Mouse (Mus musculus): ENCODE data around the gene Mipep.

The Mipep gene

DNA sequence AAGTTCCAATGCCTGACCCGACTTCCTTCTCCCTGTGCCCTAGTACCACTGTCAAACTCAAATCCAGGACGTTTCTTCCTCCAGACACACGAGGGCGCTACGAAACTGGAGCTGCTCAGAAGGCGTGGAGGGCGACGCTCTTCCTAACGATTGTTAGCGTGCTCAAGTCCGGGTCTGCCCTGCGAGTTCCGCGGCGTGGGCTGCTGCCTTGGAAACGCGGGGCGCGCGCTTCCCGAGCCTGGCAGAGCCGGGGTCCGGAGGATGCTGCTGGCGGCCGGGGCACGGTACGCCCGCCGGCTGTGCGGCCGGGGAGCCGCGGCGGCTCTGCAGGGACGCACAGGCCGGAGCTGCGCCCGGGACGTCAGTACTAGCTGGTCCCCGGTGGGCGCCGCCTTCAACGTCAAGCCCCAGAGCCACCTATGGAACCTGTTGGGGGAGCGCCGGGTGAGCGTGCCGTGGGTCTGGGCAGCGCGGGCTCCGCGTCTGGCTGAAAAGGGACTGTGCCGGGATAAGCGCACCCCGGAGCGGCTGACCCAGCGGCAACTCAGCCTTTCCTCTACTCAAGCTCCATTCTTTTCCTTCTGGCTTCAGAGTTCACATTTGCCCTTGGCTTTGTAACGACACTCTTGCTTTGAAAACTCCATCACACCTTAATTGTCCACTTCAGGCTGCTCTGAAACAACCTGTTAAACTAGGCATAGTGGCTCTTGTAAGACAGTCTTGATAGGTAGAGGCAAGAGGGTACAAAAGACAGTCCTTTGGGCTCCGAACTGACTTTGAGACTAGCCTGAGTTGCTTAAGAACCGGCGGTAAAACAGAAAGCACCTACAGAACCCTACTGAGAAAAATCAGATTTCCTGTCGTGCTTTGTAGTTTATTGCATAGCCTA, at the start of gene Mipep:
Gene Mipep (plus strand): TSS at position 147 of the 889 bp plus-strand sequence.
- peak; percentile 82 for DNase-seq (ENCODE audit: low spot score)

DNA sequence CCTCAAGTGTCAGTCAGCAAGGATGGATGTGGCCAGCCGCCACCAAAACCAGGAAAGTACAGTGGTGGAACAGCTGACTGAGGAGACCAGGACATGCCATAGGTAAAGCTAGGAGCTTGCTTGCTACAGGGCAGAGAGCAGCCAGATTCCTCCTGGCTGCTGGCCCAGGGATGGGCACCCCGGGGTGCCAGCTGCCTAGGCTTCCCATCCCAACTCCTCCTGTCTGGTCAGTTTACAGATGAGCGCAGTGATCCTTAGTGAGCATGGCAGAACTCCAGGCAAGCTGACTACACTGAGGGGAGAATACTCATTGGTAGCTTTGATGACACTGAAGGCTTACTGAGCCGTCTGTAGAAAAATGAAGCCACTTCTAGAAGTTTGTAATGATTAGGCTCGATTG, 49.2 kb upstream of the Mipep start:
- no peak for DNase-seq (ENCODE audit: low spot score)

DNA sequence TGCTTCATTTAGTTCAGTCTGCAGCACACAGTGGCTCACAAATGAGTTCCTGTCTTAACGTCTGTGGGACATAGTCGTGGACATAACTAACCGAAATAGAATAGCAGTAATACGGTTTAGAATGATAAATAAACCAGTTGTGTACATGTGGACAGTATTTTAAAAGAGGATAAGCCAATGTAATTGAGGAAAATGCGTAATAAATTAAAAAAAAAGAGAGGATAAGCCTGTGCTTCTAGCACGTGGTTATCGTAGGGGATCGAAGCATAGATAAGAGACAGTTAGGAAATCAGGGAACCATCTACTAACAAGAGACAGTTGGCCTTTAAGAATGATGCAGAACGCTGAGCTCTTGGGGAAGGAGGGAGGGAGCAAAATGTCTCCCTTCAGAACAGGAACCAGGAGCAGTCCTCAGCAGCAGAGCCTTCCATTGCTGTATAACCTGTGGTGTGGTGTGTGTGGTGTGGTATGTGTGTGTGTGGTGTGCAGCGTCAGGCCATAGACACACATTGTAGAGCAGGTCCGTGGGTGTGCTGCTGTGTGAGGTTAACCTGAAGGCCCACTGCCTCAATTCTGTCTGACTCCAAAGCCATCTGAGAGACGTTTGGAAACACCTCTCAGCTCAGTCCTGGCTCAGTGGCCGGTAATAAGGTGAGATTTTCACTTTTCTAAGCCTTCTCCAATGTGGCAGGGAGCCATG, 48.4 kb upstream of the Mipep start:
- DNase-seq (ENCODE audit: low spot score) = no peak

DNA sequence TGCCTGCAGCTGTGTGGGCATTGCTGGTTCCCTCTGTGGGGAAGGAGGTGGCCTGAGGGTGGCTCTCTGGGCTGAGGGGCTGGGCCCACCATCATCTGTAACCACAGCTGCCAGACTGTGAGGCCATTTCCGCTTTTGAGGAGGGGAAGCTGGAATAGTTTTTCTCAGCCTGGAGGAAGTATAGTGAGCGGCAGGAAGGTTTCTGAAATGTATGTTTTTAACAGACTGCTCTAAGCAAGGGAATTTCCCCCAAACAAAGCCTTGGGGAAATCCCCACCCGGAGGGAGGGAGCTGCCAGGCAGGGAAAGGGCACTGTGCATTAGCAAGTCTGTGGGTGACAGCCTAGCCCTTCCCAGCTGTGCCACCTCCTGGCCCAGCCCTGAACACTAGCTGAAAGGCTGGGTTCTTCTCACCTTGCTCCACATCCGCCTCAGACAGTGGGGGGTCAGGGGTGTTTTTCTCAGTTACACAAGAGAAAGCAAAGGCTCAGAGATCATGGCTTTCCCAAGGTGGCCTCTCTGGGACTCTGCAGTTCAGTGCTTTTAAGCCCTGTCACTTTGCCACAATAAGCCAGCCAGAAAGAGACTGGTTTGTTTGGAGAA, 47.7 kb upstream of the Mipep start:
- no peak for DNase-seq (ENCODE audit: low spot score)

DNA sequence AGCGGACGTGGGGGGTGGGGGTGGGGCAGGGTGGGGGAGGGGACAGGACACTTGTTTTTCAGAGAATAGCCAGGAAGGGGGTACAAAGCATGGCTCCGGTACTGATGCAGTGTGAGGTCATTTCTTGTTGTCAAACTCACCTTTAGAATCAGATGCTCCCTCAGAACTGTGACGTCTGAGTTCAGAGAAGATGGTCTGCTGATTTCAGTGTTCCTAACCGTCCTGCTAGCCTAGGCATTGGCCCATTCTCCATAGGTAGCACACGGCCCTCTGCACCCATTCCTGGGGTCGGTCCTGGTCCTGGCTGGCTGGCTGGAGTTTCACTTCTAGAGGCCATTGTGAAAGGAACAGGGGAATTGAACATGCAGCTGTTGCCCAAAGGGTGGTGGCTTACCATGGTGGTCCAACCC, 47.2 kb upstream of the Mipep start:
- no peak for DNase-seq (ENCODE audit: low spot score)

DNA sequence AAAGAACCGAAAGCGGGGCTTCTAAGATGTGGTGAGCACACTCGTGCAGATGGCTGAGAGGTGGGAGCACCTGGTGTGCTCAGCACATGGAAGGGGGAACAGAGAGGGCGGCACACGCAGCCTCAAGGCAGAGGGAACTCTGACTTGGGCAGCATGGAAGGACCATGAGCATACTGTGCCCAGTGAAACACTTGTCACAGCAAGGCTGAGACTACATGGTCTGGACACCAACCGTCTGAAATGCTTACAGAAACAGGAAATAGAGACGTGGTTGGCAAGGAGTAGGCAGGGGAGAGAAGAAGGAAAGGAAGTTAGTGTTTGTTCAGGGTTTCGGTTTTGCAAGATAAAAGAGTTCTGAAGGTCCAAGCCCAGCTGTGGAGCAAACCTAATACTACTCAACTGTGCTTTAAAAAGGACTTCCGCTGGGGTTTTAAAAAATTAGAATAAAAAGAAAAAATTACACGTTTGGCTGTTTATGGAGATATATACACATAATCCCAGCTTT, 45.9 kb upstream of the Mipep start:
- no peak for DNase-seq (ENCODE audit: low spot score)

DNA sequence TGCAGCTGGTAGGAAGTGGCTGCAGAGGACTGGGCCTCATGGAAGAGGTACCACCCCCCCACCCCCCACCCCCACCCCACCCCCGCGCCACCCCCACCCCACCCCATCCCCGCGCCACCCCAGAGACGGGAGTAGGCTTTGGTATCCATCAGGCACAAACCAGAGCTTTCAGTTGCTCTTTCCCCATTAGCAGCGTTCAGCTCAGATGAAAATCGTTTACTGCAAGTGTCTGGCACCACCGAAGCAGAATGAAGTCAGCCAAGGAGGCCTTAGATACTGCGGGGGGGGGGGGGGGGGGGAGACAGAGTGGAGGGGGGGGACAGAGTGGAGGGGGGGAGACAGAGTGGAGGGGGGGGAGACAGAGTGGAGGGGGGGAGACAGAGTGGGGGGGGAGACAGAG, 45.2 kb upstream of the Mipep start:
- no peak for DNase-seq (ENCODE audit: low spot score)

DNA sequence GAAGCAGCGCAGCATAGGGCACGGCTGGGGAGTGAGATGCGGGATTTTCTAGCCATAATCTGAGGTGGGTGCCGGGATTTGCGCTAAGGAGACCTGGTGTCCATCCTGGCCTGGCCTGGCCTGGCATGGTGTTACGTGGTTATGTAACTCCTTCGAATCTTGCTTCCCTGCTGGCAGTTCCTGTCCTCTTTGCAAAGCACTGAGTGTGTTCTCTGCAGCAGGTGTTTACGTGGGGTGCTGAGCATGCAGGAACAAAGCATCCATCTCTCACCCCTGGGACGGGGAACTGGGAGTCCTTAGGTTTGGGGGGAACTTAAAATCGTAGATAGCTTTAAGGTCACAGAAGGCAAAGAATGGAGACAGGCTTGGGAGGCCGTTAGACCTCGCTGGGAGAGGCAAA, 44.8 kb upstream of the Mipep start:
- no peak for DNase-seq (ENCODE audit: low spot score)

DNA sequence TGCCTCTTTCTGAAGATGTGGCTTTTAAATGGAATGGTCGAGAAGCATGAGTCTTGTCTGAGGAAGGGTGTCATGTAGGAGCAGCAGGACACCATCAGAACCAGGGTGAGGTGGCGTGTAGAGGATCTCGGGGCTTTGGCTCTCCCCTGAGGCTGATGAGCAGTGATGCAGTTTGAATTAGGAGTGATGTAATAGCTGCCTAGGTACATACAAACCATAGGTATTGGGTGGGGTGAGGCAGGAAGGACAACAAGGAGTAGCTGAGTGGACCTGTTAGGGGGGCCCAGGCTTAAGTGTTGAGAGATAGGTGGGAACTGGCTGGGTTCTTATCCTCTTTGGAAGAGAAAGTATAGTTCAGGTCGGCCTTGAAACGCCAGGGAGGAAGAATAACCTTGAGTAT, 43.9 kb upstream of the Mipep start:
- no peak for DNase-seq (ENCODE audit: low spot score)

DNA sequence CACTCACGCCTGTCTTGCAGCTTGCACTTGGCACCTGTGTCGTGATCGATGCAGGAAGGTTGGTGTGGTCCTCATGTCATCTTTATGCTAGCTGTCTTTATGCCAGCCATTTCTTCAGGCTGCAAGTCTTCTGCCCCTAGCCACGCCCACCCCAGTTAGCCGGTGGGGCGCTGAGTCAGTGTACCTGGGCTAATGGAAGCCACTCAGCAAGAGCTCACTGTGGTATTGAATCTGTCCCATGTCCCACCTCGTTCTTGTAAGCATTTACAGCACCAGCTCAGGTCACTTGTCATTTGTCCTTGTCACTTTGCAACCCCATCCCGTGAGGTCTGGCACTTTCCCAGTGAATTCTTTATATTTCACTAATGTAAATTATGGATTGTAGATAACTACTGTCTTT, 43.3 kb upstream of the Mipep start:
- DNase-seq (ENCODE audit: low spot score) = no peak

DNA sequence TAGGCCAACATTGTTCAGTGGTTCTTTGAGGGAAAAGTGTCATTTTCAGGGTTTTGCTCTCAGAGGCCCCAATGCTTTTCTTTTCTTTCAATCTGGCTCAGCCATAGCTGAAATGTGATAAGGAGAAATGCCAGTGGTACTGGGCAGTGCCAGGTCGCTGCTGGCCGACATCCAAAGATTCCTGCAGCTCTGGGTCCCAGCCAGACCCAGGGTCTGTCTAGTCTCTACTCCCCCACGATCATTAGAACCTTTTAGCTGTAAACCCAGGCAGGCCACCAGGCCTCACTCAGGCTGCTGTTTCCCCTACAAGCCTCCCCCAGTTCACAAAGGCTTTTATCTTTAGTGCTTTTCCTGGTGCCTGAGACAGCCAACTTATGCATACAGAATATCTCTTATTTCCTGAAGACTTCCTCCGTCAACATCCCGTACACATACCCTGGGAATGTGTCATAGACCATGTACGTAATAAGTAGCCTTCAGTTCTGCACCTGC, 42.8 kb upstream of the Mipep start:
- DNase-seq (ENCODE audit: low spot score) = peak; percentile 37

DNA sequence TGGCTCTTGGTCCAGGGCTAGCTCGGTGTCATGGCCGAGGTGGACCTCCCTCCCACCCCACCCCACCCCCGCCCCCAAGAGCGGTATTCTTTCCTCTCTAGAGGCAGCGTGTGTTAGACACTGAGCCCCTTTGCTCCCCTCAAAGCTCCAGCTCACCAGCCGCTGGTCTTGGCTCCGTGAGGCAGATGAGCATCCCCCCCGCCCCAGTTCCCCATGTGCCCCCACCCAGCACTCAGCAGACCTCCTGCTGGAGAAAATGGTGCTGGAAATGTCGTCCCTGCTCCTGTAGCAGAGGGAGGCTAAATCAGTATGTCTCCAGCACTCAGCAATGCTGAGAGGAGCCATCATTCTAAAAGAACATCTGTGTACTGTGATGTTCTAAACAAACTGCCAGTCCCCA, 40.7 kb upstream of the Mipep start:
- DNase-seq (ENCODE audit: low spot score) = no peak

DNA sequence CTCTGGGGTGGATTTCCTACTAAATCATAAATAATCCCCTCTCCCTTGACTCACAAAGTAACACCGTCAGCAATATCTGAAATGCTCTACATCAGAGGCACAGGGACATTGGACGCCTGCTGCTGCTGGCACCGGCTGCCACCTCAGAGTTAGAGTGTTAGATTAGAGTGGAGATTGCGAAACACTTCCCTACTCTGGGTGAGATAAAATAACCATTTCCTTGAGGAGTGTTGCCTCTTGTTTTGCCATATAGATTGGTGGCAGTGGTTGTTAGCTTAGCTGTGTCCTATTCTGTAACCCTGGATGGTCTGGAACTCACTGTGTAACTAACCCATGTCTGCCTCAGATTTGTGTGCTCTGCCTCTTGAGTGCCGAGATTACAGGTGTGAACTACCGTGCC, 39.2 kb upstream of the Mipep start:
- DNase-seq (ENCODE audit: low spot score) = no peak

DNA sequence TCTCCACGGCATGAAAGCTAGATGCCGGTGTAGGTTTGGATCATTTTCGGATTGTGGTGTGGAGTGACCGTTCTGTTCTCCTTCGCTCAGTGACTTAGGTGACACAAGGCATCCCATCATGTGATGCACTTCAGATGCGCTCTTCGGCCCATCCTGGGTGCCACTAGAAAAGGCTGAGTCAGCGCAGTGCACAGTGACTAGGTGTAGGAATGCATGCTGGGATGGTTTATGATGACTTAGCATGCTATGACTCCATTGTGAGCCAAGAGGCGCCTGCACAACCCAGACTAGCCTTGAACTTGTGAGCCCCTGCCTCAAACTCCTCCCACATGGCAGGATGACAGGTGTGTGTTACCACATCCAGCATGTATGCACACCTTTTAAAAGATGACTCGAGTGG, 38.2 kb upstream of the Mipep start:
- no peak for DNase-seq (ENCODE audit: low spot score)

DNA sequence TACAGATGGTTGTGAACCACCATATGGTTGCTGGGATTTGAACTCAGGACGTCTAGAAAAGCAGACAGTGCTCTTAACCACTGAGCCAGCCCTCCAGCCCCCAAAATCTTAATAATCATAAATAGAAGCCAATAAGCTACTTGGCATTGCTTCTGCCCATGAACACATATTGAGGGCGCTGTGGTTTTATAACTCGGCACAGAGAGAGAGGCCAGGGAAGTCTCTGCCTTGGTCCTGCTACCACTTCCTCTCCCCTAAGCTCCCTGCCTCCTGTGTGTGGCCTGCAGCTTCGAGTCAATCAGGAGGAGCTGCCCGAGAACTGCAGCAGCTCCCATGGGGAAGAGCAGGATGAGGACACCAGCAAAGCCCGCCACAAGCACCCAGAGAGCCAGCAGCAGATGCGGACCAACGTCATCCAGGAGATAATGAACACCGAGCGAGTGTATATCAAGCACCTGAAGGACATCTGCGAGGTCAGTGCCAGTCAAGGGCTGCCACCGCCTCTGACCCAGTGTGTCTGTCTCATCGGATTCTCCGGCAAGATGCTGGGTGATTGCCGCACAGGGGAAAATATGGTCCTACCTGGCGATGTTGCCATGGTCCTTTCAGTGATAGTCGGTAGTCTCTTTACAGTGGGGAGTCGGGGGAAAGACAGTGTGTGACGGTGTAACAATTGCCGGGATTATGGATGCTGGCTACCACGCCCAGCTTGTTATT, 37.1 kb upstream of the Mipep start:
- no peak for DNase-seq (ENCODE audit: low spot score)

DNA sequence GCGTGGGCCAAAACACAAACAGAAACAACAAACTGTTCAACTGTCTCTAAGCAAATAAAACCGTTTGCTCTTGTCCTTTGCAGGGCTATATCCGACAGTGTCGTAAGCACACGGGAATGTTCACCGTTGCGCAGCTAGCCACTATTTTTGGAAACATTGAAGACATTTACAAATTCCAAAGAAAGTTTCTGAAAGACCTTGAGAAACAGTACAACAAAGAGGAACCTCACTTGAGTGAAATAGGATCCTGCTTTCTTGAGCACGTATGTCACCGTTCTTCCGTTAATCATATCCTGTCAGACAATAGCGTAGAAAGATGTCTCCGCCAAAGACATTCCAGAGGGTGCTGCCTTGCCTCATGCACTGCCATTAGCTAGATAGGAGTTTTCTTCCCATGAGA, 34.5 kb upstream of the Mipep start:
- DNase-seq (ENCODE audit: low spot score) = no peak

DNA sequence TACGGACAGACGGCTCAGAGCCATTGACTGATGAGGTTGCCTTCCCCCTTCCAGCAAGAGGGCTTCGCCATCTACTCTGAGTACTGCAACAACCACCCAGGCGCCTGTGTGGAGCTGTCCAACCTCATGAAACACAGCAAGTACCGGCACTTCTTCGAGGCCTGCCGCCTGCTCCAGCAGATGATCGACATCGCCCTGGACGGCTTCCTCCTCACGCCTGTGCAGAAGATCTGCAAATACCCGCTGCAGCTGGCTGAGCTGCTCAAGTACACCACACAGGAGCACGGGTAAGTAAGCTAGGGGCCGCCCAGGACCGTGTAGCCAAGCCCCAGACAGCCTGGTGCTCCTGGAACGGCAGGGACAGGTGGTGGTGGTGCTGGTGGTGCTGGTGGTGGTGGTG, 32.8 kb upstream of the Mipep start:
- no peak for DNase-seq (ENCODE audit: low spot score)

DNA sequence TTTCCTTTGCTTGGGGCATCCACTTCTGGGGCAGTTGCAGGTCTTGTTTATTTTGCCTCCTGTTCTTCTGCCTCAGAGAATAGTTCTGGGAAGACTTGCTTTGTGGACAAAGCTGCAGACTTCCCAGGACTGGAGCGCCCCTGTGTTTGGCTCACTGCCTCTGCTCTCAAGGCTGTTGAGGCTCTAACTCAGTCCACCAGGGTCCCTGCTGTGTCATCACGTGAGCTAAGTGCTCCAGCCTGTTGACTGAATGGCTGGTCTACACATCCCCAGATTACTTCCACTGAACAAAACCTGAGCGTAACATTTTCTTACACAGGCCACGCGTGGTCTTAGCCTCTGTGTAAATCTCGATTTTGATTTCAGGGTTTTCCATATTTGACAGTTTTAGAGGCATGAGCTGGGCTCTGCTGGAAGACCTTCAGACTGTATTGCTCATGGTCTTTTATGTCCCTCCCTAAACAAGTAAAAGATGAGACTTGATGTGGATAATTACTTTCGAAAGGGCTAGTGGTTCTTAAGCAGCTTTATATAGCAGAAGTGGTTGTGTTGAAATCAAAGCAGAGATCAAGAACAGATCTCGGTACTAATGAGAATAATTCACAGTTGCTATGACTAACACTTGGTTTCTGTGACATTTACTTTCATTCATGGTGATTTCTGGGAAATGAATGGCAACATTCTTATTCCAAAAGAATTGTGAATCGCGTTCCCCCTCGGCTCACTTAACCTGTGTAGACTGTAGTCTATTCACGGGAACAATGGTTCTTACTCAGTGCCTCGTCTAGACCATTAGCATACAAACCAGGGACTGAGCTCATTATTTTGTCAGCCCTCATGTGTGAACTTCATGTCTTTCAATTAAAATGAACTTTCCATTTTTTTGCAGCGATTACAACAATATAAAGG, 31.2 kb upstream of the Mipep start:
- DNase-seq (ENCODE audit: low spot score) = no peak

DNA sequence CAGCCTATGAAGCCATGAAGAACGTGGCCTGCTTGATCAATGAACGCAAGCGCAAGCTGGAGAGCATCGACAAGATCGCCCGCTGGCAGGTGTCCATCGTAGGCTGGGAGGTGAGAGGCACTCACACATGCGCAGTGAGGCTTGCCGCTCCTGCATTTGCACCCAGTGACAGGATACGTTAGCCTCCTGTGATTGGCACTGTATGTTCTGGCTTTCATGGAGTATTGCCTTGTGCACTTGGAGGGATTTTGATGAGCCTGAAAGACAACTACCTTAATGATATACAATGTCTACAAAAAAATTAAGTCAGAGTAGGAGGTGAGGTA, 30.6 kb upstream of the Mipep start:
- DNase-seq (ENCODE audit: low spot score) = no peak

DNA sequence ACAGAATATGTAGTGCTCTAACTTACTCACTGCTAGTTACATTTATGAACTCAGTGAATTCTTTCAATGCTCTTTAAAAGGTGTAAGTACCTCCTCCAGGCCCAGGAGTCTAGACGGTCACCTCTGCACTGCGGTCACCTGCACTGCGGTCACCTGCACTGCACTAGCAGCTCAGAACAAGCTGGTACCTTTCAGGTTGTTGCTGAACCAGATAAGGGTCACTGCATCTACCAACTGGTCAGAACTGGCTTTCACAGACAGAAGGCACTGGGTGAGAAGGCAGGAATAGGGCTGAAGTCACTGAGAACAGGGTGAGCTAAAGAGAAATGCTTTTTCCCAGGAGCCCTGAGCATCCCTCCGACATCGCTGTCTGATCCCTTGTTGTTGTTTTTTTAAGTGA, 29.7 kb upstream of the Mipep start:
- DNase-seq (ENCODE audit: low spot score) = no peak

DNA sequence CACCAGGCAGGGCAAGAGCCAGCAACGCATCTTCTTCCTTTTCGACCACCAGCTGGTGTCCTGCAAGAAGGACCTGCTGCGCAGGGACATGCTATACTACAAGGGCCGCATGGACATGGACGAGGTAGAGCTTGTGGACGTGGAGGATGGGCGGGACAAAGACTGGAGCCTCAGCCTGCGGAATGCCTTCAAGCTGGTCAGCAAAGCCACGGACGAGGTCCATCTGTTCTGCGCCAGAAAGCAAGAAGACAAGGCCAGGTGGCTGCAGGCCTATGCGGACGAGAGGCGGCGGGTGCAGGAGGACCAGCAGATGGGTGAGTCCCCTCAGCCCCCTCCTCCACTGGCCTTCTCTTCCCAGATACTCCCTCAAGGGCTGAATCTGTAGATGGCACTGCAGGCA, 28.1 kb upstream of the Mipep start:
- DNase-seq (ENCODE audit: low spot score) = no peak

Data from urinary bladder, postnatal 14 days (tissue).